Mouse (Mus musculus) neural tube, embryonic 15.5 days (tissue): ENCODE measurements around the gene Gnat3. TPM values are rescaled to one million over a fixed set of nuclear protein-coding genes. Genes with fewer than 3 reads are reported as not detected.
"Not testable (repeated sequence)": the region's sequence is repeated elsewhere in the genome, so short reads cannot be mapped to it uniquely, and the experiment has no call there.

ENCODE experiments used
- ATAC-seq: fragments of 200-750 bp; cut with Nextera tagmentation; 2 replicates; pipeline ENCODE4 v1.8.0; 2017; ENCODE audit warnings: mild to moderate bottlenecking, moderate TSS enrichment, moderate library complexity; ENCODE audit not compliant: low FRiP score
- H3K27ac ChIP-seq: fragments of 300-500 bp; sonication (generic); replicated peaks from 2 replicates; pipeline ENCODE4 v1.5.1; 2015; ENCODE audit warnings: mild to moderate bottlenecking, inconsistent platforms
- H3K27me3 ChIP-seq: fragments of 300-500 bp; sonication (generic); replicated peaks from 2 replicates; pipeline ENCODE4 v1.6.1; 2015; ENCODE audit warnings: inconsistent platforms
- H3K36me3 ChIP-seq: fragments of 300-500 bp; sonication (generic); 2 replicates; pipeline ENCODE4 v1.6.1; 2015; ENCODE audit warnings: inconsistent platforms
- H3K4me1 ChIP-seq: fragments of 300-500 bp; sonication (generic); 2 replicates; pipeline ENCODE4 v1.6.1; 2015; ENCODE audit warnings: inconsistent platforms
- H3K4me2 ChIP-seq: fragments of 300-500 bp; sonication (generic); 2 replicates; pipeline ENCODE4 v1.6.1; 2015; ENCODE audit warnings: inconsistent platforms, mild to moderate bottlenecking, moderate library complexity
- H3K4me3 ChIP-seq: fragments of 300-500 bp; sonication (generic); replicated peaks from 2 replicates; pipeline ENCODE4 v1.5.1; 2015; ENCODE audit warnings: mild to moderate bottlenecking, inconsistent platforms
- H3K9ac ChIP-seq: fragments of 300-500 bp; sonication (generic); replicated peaks from 2 replicates; pipeline ENCODE4 v1.6.1; 2015; ENCODE audit warnings: mild to moderate bottlenecking, inconsistent platforms
- H3K9me3 ChIP-seq: fragments of 300-500 bp; sonication (generic); replicated peaks from 2 replicates; pipeline ENCODE4 v1.6.1; 2016; ENCODE audit warnings: inconsistent platforms
- WGBS: fragments of 180-500 bp; shearing (Covaris S2); methylation state at CpG from one replicate; pipeline ENCODE4 v1.1.7; 2015; ENCODE audit warnings: mixed read lengths; 5-methylcytosine and 5-hydroxymethylcytosine counted together
- polyA plus RNA-seq: library from polyadenylated mRNA; unstranded; fragments of >200 nt; fragmentation: Nextera tagmentation; extraction: Ambion mirVana; gene quantifications from 2 replicates; pipeline ENCODE4 v1.2.1, GENCODE M21; 2015

Gene Gnat3
- 0.31 TPM in 1 of 2 replicates, not detected in the other for polyA plus RNA-seq

DNA sequence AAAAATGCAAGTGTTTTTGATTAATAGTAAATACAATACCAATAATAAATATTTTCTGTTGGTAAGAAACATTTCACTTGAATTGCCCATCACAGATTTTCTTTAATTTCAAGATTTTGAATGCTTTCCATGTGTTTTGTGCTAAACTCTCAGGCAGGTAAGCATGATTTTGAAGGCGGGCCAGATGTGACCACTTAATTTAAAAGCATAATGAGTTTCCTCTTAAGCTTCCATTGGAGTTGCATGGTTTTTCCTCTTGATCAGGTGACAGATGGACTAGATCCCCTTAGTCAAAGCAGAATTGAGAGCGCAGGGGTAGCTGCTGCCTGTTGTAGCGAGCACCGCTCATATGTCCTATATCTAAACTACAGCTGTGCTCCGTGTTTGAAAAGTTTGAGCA is at the start of gene Gnat3:
Gene Gnat3 (plus strand): TSS at position 301 of the 400 bp plus-strand sequence.
- Histone ChIP-seq H3K27me3 (no peaks in the 10 kb centered on the region), H3K9ac (no peak within 1 kb of the TSS), H3K9me3 (no peaks in the 10 kb centered on the region), H3K4me3 (no peak within 1 kb of the TSS), H3K4me1 (no peaks in the 10 kb centered on the region), H3K36me3 (no peaks in the 10 kb centered on the region), H3K4me2 (no peak within 1 kb of the TSS), H3K27ac (no peak within 1 kb of the TSS)
- no peak for ATAC-seq
- WGBS = 85% methylated on average over 5 of the region's 5 CpGs

- Histone ChIP-seq H3K36me3 (no peaks in the 10 kb centered on the region), H3K4me2 (no peak overlapping the region), H3K9me3 (no peaks in the 10 kb centered on the region), H3K4me1 (no peaks in the 10 kb centered on the region), H3K9ac (no peak overlapping the region), H3K4me3 (no peak overlapping the region), H3K27me3 (no peaks in the 10 kb centered on the region), H3K27ac (no peak overlapping the region)
- no peak for ATAC-seq
- WGBS = 84% methylated on average over 5 of the region's 5 CpGs
These were observed 43.4 kb upstream of the Gnat3 start for GRCm38 (mm10) chr5:17918966-17919365.

- H3K36me3 ChIP-seq = no peaks in the 10 kb centered on the region
- H3K27ac ChIP-seq = no peak overlapping the region
- H3K4me2 ChIP-seq = no peak overlapping the region
- no peak for ATAC-seq
- no peaks in the 10 kb centered on the region for H3K9me3 ChIP-seq
- no peaks in the 10 kb centered on the region for H3K27me3 ChIP-seq
- 76% methylated on average over 3 of the region's 3 CpGs for WGBS
- H3K4me3 ChIP-seq = no peak overlapping the region
- H3K9ac ChIP-seq = no peak overlapping the region
- H3K4me1 ChIP-seq = no peaks in the 10 kb centered on the region
These were observed 38.7 kb upstream of the Gnat3 start for GRCm38 (mm10) chr5:17923648-17924047.

GRCm38 (mm10) chr5:17924085-17924518 is 38.2 kb upstream of the Gnat3 start:
- no peak overlapping the region for H3K4me2 ChIP-seq
- ATAC-seq = no peak
- no peaks in the 10 kb centered on the region for H3K4me1 ChIP-seq
- H3K27ac ChIP-seq = no peak overlapping the region
- H3K9ac ChIP-seq = no peak overlapping the region
- no peaks in the 10 kb centered on the region for H3K27me3 ChIP-seq
- no peak overlapping the region for H3K4me3 ChIP-seq
- 24% methylated on average over 2 of the region's 2 CpGs for WGBS
- no peaks in the 10 kb centered on the region for H3K9me3 ChIP-seq
- no peaks in the 10 kb centered on the region for H3K36me3 ChIP-seq

GRCm38 (mm10) chr5:17928471-17928870 is 33.9 kb upstream of the Gnat3 start:
- Histone ChIP-seq H3K27ac (no peak overlapping the region), H3K4me1 (no peaks in the 10 kb centered on the region), H3K9ac (no peak overlapping the region), H3K36me3 (no peaks in the 10 kb centered on the region), H3K4me3 (no peak overlapping the region), H3K4me2 (no peak overlapping the region), H3K9me3 (no peaks in the 10 kb centered on the region), H3K27me3 (no peaks in the 10 kb centered on the region)
- 22% methylated on average over 4 of the region's 4 CpGs for WGBS
- no peak for ATAC-seq

GRCm38 (mm10) chr5:17929006-17929567 is 33.3 kb upstream of the Gnat3 start:
- 60% methylated on average over 7 of the region's 7 CpGs for WGBS
- Histone ChIP-seq H3K27ac (no peak overlapping the region), H3K36me3 (no peaks in the 10 kb centered on the region), H3K9ac (no peak overlapping the region), H3K9me3 (no peaks in the 10 kb centered on the region), H3K4me3 (no peak overlapping the region), H3K4me2 (no peak overlapping the region), H3K27me3 (no peaks in the 10 kb centered on the region), H3K4me1 (no peaks in the 10 kb centered on the region)
- no peak for ATAC-seq

GRCm38 (mm10) chr5:17931588-17931987 is 30.8 kb upstream of the Gnat3 start:
- H3K9me3 ChIP-seq, H3K4me1 ChIP-seq, H3K9ac ChIP-seq, H3K36me3 ChIP-seq, ATAC-seq, H3K27ac ChIP-seq, H3K4me2 ChIP-seq, H3K4me3 ChIP-seq, H3K27me3 ChIP-seq: not testable (repeated sequence)
- WGBS = 96% methylated on average over 2 of the region's 2 CpGs

- H3K4me1 ChIP-seq = no peaks in the 10 kb centered on the region
- 69% methylated on average over 1 of the region's 1 CpGs for WGBS
- no peaks in the 10 kb centered on the region for H3K27me3 ChIP-seq
- no peaks in the 10 kb centered on the region for H3K9me3 ChIP-seq
- no peak overlapping the region for H3K27ac ChIP-seq
- H3K9ac ChIP-seq = no peak overlapping the region
- H3K4me2 ChIP-seq = no peak overlapping the region
- no peaks in the 10 kb centered on the region for H3K36me3 ChIP-seq
- ATAC-seq = no peak
- no peak overlapping the region for H3K4me3 ChIP-seq
These were observed 27.8 kb upstream of the Gnat3 start for GRCm38 (mm10) chr5:17934501-17934900.

GRCm38 (mm10) chr5:17938170-17938939 is 24.0 kb upstream of the Gnat3 start:
- Histone ChIP-seq H3K27me3 (no peaks in the 10 kb centered on the region), H3K4me3 (no peak overlapping the region), H3K36me3 (no peaks in the 10 kb centered on the region), H3K9me3 (no peaks in the 10 kb centered on the region), H3K9ac (no peak overlapping the region), H3K4me2 (no peak overlapping the region), H3K27ac (no peak overlapping the region), H3K4me1 (no peaks in the 10 kb centered on the region)
- WGBS = 63% methylated on average over 1 of the region's 1 CpGs
- no peak for ATAC-seq

GRCm38 (mm10) chr5:17956468-17956867 is 5.9 kb upstream of the Gnat3 start:
- Histone ChIP-seq H3K27ac (no peak overlapping the region), H3K9me3 (no peaks in the 10 kb centered on the region)
- no peak for ATAC-seq

DNA sequence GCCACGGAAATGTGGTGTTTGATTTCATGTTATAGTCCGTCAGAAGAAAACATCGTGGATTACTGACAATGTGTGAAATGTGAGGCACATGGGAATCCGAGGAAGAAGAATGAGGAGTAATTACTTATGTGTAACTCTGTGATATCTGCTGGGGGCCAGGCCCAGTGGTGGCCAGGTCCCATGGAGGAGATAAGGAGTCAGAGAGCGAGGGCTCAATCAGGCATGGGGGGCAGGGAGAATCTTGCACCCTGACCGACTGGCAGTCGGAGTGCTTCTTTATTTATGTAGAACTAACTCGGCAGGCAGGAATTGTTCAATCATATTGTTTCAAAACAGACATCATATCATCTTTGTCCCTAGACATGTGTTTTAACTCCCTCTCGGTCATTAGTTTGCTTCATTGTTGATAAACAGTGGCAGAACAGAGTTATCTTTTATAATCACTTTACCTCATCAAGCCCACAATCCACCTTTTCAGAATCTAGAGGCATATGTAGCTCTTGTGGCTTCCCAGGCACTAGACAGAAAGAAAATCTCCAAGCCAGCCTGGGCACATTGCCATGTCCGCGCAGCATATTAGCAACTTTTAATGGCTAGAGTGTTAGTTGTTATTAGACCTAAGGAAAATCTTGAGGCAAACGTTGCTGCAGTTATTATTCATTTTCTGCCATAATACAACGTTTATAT is 7.5 kb downstream of the Gnat3 start:
- H3K4me1 ChIP-seq = no peaks in the 10 kb centered on the region
- no peak overlapping the region for H3K4me3 ChIP-seq
- H3K36me3 ChIP-seq = no peaks in the 10 kb centered on the region
- H3K27ac ChIP-seq = no peak overlapping the region
- H3K9ac ChIP-seq = no peak overlapping the region
- H3K27me3 ChIP-seq = no peaks in the 10 kb centered on the region
- no peak overlapping the region for H3K4me2 ChIP-seq
- no peak for ATAC-seq
- WGBS = 84% methylated on average over 13 of the region's 13 CpGs
- H3K9me3 ChIP-seq = no peaks in the 10 kb centered on the region

More at GRCm38 (mm10) chr5:17956468-17956867, 5.9 kb upstream of the Gnat3 start:
- Histone ChIP-seq H3K27me3 (no peaks in the 10 kb centered on the region), H3K36me3 (no peaks in the 10 kb centered on the region), H3K4me3 (no peak overlapping the region), H3K4me1 (no peaks in the 10 kb centered on the region), H3K4me2 (no peak overlapping the region), H3K9ac (no peak overlapping the region)
- 92% methylated on average over 1 of the region's 1 CpGs for WGBS

- H3K9ac ChIP-seq = no peak overlapping the region
- no peak for ATAC-seq
- H3K27ac ChIP-seq = no peak overlapping the region
- no peaks in the 10 kb centered on the region for H3K4me1 ChIP-seq
- 97% methylated on average over 3 of the region's 3 CpGs for WGBS
- no peaks in the 10 kb centered on the region for H3K27me3 ChIP-seq
- H3K4me2 ChIP-seq = no peak overlapping the region
- no peaks in the 10 kb centered on the region for H3K36me3 ChIP-seq
- H3K9me3 ChIP-seq = no peaks in the 10 kb centered on the region
- no peak overlapping the region for H3K4me3 ChIP-seq
These were observed 8.0 kb downstream of the Gnat3 start for GRCm38 (mm10) chr5:17970391-17970730.
